Mouse (Mus musculus) lung, postnatal 4 days (tissue): Measurements from ENCODE around the gene Kcnip1.
A peak's percentile ranks its signal among the peaks of the same experiment; 100 is the strongest.

ENCODE experiments used
- DNase-seq, 2 experiments: peaks; one replicate each; pipeline ENCODE4 v3.0.0; 2021

The Kcnip1 gene

DNA sequence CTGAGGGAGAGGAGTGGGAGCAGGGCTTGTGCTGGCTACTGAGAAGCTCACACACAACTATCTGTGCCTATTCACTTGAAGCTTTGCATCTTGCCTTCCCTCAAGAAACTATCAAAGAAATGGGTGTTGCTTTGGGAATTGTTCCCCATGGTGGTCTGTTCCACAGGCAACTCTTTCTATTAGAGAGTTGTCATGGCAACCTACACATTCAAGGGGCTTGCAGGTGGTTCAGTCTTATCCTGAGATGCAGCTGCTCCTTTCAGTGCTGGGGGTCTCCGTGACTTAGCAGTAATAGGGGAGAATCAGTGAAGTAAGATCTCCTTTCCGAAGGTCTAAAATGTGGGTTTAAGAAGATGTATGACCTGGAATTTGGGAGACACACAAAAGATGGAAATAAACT lies 102.6 kb downstream of the Kcnip1 start:
- DNase-seq = no peak

DNA sequence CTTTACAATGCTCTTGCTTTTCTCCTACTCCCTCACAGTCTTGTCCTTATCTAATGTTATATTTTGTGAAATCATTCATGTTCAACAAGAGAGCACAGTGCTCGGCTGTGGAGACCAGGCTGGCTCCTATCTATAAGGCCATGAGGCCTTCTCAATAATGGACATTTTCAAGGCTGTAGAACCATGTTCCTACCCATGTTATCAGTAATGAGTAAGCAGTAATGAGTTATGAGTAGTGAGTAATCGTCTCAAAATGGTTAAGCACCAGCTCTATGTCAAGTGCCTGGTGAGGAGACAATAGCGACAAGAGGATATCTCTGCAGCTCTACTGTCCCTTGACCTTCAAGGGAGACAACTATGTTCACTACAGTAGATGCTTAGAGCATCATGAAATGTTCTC lies 105.3 kb downstream of the Kcnip1 start:
- DNase-seq = no peak

DNA sequence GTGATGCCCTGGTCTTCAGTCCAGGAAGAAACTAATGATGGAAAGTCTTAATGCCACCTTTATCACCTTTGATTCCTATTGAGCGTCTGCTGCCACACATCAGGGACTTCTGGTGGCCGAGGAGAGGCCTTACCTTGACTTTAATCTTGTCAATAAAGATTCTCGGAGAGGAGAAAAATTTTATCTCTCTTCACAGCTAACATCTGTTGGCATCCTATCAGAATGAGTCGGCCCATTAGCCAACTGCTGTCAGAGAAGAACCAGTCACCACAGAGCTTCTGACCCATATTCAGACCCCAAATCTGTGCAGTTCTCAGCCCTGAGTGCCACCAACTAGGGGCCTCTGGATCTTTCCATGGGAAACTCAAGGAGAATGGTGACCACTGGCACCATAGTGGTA lies 107.0 kb downstream of the Kcnip1 start:
- DNase-seq = no peak

DNA sequence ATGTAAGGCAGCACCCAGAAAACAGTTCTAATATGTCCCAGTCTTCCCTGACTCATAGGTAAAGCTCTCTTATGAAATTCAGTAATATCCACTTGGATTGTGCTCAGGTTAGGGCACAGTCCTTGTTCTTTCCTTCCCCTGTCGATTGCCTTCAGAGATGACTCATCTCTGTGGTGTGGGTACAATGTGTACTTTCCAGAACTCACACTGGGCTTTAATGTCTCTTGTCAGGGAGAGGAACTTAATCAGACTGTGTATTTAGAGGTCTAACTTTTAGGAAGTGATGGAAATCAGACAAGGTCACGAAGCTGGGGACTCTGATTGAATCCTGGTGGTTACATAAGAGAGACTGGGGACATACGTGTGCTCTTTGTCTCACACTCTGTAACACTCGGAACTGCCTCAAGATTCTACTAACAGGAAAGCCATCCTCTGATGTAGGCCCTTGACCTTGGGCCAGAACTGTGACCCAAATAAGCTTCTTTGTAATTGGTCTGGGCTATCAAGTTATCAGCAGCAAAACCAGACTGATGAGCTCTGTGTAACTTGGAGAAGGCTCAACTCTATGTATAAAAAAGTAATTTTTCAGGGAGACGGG lies 110.1 kb downstream of the Kcnip1 start:
- no peak for DNase-seq

DNA sequence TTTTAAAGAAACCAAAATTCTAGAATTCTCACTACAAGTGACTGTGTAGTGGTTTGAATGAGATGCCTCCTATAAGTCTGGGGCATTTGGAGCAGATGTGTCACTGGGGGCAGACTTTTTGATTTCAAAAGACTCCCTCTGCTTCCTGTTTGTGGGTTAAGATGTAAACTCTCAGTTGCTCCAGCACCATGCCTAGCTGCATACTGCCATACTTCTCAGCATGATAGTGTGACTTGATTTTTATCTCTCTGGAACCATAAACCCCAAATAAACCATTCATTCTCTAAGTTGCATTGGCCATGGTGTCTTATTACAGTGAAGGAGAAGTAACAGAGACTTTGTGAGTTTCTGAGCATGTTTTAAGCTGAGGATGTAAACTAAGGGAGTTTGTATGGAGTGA lies 118.0 kb downstream of the Kcnip1 start:
- no peak for DNase-seq

DNA sequence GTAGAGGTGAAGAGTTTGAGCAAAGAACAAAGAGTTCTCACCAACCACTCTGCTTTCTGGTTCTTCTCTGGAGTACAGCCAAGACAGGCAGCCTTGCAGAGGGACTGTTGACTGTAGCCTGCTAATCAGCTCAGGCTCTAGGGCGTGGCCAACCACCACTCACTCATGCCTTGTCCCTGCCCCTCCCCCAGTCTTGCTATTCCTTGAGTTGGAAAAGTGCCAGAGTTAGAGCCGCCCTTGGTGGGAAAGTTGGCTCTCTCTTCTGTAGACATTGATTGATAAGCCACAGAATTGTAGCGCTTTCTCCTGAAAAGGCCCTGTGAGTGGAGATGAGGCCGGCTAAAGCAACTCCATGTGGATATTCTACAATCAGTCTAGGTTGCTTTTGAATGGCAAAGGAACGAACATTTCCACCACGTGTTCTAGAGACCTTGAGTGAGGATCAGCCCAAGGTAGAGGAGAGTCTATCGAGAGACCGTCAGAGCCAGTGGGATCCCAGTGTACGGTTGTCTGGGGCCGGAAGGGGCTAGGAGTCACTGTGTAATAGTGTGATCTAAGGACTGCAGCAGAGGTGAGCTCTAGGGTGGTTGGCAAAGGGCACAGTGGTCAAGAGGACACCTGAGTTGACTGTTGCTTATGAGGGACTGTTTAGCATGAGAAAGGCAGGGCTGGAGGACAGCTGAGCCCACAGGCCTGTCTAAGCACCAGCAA lies 119.7 kb downstream of the Kcnip1 start:
- DNase-seq = peak; percentile 76 to 83

DNA sequence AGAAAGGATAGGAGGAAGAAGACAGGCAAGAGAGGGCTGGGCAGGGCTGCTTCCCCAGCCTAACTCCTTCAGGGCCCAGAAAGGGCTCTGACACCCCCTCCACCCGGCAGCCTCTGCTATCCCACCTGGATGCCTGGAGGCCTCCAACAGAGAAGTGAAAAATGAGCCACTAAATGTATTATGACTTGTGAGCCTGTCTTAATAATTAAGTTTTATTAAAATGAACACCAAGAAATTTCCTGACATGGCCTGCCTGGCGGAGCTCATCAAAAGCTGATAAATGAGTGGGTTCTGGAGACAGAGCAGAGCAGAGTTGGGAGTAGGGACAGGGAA lies 120.3 kb downstream of the Kcnip1 start:
- no peak for DNase-seq

DNA sequence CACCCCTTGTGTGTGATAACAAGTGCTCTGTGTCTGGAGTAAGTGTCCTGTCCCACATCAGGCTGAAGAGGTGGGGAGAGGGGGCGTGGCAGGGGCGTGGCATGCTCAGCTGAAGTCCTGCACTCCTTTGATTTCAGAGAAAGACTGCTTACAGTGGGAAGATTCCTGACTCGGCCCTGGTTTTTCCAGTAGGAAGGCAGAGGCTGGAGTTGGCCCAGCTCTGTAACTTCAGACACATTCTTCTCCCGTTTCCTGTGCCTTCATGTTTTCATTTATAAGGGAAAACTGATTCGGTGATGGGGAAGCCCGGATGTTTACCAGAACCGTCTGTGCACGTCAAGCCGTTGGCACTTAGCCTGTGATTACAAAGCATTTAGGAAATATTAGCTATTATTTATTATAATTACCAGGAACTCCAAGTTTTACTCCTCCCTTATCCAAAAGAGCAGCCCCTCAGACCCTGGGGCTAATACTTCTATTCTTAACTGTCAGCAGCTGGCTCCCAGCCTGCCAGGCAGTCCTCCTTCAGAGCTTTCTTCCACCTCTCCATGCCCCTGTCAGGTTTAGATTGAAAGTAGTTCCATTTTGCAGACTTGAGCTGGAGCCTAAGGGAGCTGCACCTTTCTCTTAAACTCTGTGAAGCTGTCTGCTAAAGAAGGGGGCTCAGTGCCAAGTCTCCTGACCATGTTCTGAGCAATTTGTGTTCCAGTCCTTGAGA lies 120.8 kb downstream of the Kcnip1 start:
- peak; percentile 54 to 66 for DNase-seq

DNA sequence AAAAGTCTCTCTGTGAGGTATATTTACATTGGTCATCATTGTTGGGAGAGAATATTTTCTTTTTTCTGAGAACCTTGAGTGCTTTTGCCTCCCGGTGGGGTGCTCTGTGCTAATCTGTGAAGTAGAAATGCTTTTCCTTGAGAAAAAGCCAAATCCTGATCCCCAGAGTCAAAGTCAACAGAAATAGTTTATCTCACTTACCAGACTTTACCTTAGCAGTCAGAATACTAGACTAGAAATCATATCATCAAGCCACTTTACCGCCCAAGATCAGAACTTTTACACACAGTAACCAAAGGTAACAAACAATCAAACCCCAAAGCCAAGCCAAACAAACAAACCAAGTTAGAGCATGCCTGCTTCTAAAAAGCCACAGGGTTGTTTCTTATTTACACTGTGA lies 122.7 kb downstream of the Kcnip1 start:
- DNase-seq = no peak

DNA sequence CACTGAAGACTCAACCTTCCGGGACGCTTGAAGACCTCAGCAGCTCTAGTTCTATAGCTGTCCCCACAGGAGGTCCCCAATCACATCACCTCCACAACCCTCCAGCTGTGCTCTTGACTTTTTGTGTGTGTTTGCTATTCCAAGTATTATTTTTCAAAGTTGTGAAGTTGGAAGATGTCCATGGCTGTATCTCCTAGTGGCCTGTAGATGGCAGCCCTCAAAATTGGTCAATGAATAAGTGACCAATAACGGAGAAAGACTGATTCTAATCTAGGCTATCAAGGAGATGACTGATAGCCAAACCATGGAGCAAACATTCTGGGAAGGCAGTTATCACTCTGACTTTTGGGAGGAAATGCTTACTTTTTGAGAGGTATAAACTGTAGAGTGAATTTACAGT lies 123.4 kb downstream of the Kcnip1 start:
- DNase-seq = no peak

DNA sequence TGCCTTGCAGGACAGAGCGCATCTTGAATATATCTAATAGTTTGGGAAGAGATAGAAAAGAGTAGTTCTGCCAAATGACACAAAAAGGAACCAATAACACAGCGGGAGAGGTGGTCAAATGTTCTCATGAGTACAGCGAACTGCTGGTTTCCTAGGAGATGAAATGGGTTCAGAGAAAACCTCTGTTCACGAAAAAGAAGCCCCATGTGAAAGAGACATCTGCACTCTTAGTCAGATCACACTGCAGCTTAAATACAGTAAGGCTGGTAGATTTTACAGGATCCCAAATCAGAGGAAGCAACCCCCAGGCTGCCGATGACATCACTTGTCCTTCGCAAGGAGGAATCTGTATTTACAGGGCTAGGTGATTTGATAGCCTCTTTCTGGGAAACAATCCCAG lies 126.2 kb downstream of the Kcnip1 start:
- no peak for DNase-seq

DNA sequence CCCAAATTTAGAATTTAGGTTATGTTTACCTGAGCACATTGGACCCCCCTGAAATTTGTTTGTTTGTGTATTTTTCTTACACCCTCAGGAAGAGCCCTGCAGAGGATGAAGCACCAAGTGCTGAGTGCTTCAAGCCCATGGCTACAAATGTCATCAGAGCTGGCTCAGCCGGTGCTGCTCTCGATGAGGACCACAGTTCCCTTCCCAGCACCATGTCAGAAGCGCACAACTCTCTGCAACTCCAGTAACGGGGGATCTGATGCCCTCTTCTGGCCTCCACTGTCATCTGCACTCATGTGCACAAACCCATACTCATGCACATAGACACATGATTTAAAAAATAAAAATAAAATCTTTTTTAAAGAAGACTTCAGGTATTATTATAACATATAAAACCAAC lies 128.7 kb downstream of the Kcnip1 start:
- no peak for DNase-seq

DNA sequence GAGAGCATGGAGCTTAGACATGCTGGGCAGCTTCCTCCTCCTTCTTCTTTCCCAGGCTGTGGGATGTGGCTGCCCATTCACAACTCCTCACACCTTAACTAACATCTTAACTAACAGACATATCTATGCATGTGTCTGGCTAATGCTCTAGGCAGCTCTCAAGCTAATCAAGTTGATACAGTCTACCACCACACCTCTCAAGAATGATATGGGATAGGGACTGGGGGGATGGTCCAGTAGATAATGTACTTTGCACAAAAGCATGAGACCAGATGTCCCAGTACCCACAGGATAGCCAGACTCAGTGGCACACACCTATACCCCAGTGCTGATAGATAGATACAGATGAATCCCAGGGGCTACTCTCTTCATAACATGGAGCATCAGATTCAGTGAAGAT lies 131.1 kb downstream of the Kcnip1 start:
- no peak for DNase-seq

DNA sequence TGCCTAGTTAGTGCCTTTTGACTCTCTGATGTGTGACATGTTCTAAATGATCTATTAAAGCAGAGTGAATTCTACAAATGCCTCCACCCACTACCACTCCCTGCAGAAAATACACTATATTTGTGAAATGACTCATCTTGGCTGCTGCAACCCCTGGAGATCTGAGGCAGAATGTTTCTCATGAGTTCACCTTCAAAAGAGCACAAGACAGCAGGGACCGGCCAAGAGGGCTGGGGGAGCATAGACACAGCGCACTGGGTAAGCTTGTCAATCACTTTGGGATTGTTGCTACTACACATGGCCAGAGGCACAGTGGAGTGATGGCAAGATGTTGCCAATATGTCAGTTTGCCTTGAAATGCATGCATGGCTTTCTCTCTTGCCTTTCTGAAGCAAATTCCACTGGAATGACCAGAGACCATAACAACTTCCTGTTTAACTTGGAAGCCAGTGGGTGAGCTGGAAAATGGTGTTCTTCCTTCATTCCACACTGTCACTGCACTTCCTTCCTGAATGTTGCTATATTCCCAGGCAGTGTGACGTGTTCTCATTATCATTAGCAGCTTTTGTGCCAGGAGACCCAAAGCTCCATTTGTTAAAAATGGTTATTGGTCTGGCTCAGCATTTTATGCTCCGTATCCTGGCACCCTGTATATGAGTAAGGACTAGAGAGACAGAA lies 131.9 kb downstream of the Kcnip1 start:
- peak in 1 of 2 experiments; percentile 16 for DNase-seq

DNA sequence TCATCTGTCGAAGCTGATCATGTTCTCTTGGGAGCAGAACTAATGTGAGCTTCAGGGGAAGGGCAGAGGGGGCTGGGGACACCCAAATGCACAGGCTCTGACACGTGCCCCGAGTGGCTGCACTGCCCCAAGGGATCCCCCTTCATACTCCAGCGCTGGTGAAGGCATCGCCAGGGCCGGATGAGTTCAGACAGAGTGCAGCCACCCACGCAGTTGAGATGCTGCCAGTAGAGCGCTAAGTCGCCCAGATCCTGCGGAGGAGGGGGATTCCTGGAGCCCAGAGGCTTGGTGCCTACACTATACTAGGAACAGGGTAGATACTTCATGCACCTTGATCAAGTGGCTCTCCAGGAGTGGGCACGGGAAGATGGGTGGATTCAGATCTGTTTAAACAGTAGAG lies 143.3 kb downstream of the Kcnip1 start:
- DNase-seq = peak; percentile 41 to 56

DNA sequence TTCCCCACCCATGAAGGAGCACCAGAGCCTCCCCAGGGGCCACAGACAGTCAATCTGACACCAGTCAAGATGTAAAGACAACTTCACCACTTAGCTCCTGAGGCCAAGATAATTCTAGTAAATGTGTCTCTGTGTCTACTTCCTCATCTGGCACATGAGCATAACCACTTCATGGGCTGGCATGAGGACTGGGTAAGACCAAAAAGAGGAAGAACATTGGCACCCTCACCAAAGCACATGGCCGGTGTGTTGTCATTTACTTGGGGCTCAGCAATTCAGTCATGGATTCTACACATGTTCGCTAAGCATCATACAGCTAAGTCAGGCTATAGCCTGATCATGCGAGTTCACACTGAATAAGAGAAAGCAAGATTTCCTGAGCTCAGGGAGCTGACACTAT lies 144.3 kb downstream of the Kcnip1 start:
- no peak for DNase-seq

DNA sequence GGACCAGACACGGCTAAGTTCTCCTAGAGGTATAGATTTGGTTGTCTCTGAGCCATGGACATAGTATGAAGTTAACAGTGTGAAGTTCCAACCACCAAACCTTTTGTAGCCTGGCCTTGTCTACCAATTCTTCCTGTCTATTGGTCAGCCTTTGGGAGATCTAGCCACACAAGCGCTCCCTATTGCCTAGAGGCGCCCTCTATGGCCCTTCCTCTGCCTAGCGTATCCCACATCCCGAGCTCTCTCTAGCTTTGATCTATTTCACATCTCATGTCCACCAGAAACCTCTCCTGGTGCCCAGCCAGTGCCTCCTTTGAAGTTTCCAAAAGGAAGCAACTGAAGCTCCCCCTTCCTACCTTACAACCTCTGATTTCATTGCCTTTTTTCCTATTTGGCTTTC lies 147.0 kb downstream of the Kcnip1 start:
- no peak for DNase-seq

DNA sequence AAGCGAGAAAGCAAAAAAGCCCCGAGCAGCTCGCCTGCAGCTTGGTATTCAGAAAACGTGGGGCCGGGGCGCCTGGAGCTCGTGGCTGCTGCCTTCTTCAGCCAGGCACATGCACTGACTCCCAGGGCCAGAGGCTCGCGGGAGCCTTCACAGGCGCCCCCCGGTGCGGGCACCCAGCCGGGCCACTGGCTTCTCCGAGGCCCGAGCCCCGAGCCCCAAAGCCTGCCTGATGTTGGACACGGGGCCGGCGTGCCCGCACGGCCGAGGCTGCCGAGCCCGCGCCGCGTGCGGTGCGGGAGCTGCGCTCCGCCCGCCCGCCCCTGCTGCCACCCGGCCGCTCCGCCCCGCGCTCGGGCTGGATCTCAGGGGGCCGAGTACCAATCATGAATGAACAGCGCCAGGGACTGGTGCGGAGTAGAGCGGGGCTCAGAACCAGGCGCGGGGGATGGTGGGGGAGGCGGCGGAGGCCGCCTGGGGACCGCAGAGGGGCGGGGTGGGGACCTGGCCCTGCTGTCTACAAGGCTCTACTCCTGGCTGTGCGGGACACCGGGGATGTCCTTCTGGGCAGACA lies 149.6 kb downstream of the Kcnip1 start:
- DNase-seq = no peak

DNA sequence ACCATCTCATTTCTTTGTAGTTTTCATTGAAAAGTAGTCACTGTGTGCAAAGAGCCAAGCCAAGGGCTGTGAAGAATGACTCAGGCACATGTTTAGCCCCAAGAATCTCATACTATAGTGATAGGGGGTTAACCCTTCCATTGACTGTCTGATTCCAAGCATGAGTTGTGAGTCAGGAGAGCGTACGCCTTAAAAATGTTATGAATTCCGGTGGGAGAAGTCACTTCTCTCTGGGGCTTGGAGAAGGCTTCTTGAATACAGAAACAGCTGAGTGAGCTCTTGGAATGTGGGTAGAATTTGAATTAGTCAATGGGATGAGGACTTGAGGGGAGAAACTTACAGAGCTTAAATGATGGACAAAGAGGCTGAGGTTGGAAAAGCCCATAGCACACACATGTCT lies 153.9 kb downstream of the Kcnip1 start:
- no peak for DNase-seq

DNA sequence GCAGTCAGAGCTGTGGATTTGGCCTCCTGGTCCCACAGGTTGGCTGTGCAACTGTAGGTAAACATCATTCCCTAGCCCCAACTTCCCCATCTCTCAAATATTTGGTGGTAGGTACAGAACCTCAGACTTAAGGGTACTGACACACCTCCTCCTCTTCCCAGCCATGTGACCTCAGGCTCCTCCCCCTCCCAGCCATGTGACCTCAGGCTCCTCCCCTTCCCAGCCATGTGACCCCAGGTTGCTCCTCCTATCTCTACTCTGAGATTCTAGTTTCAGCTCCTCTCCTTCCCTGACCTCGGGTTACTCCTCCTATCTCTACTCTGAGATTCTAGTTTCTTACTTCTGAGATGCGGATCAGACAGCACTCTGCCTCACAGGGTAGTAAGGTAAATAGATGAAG lies 163.2 kb downstream of the Kcnip1 start:
- no peak for DNase-seq

DNA sequence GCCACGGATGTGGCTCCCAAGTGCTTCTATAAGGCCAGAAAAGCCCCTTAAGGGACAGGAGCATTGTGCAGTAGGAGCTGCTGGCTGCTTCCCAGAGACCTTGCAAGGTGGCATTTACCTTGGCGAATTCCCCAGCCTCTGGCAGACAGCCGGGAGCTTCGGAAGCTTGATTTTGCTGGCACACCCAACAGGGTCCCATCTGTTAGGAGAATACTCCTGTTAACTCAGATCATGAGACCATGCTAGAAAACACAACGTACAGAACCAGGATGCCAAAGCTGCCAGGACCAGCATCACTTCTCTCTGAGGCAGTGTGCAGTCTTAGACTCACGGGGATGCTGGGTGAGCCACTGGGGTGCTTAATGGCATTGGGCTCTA lies 165.1 kb downstream of the Kcnip1 start:
- DNase-seq = no peak

DNA sequence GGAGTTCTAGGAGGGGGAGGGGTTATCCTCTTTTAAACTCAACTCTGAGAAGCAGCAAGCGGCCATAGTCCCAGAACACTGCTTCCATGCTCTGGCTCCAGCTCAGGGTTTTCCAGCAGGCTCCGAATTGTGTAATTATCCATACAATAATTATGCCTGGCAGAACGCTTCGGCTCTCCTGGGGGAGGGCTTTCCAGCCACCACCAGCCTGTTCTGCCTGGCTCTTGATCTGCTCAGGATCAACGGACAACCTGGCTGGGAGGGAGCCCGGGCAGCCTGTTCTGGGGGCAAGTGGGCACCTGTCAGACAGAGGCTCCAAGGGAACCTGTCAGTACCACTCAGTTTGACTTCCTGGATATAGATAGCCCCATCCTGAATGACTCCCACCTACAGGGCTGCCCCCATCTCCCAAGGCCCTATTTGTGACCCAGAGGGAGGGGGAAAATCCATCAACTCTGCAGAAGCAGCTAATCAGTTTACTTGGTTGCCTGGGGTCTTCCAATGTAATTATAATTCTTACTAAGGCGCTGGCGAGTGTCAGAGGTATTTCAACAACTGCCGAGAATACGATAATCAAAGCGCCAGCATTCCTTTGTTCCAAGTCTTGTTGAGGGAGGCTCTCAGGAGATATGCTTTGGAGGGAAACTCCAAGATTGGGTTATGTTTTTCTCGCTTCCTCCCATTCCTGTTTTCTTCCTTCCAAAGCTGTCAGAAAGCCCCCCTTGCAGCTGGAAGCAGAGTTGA lies 165.7 kb downstream of the Kcnip1 start:
- no peak for DNase-seq

DNA sequence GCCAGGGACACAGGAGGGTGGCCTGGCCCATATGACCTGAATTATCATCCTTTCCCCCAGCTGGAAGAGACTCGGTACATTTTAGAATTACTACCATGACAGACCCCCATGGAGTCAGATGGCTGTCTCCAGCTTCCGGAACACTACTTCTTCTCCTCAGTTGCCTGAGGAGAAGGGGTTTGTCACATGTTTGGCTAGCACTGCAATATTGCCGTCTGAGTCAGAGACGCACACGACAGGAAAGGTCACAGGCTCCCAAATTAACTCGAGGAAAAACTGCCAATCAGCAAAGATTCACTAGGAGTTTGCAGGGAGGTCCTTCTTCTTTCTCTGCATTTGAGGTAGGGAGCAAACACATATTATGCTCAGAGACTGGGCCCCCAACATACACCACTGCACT lies 168.2 kb downstream of the Kcnip1 start:
- DNase-seq = no peak
